Mouse (Mus musculus) effector memory CD4-positive, alpha-beta T cell, adult 5 months (primary cell): ENCODE results near the gene Olfr93. TPM values are rescaled to one million over a fixed set of nuclear protein-coding genes. Genes with fewer than 3 reads are reported as not detected.

ENCODE experiments used
- polyA plus RNA-seq: library from polyadenylated mRNA; unstranded; fragments of 100-300 nt; shearing (Covaris generic); gene quantifications from one replicate; pipeline ENCODE4 v1.2.1, GENCODE M21; 2017

Olfr93 gene
- not detected for polyA plus RNA-seq

DNA sequence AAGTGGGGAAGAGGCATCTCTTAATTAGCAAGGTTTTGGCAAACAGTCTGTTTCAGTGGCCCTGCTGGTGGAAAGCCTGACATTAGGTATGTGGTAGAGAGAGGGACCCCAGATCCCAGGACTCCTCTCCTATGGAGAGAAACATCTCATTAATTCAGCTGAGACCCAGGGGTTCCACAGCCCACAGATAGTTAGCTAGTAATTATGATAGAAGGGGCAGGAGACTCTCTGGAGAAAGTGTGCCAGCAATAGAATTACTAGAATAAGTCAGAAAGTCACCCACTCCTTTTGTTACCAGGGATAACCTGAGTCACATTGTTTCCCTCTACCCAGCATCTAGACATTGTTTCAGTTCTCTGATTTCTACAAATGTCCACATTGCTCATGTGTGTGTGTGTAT is at the start of gene Olfr93:
TSS of gene Olfr93 (minus strand) at position 101 of the 400 bp plus-strand sequence.

DNA sequence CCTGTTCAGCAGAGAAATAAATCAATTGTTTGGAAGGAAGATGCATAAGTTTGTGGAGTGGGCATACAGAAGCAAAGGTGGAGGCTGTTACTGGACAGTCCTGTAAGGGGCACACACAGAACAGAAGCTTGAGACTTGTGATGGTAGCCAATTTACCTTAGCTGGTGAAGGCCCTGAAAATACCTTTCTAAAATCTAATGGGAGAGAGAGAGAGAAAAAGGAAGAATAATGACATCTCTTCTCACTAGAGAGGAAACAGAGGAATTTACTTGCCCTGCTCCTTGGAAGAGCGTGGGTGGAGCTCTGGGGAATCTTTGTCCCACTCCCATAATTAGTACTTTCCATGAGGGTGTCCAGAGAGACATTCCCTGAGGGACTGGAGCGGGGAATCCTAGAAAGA is 39.6 kb upstream of the Olfr93 start, which contains the start of gene Olfr94:
TSS of gene Olfr94 (minus strand) at position 101 of the 400 bp plus-strand sequence.

GRCm38 (mm10) chr17:37193656-37194055 is 32.4 kb upstream of the Olfr93 start, which contains the start of gene Ubd:
Gene Ubd (plus strand): TSS chr17:37193892.

GRCm38 (mm10) chr17:37119988-37120387 is 41.3 kb downstream of the Olfr93 start, which contains the start of gene Olfr92:
Gene Olfr92 (minus strand): TSS chr17:37120088.

DNA sequence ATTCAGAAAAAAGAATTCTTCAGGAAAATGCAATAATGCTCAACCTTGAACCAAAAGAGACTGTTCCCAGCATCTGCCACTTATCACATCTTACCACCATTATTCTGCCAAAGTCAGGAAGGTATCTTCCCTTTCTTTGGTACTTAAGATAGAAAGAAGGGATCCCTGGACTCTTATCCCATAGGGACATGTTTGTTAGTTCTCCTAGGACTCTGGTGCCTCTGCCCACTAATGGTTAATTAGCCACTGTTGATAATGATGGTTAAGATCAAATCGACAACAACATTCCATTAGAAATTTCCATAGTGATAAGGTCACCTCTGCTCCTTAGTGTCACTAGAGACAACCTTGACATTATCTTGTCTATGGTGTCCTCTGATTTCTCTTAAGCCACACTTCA is 63.1 kb downstream of the Olfr93 start, which contains the start of gene Olfr91:
TSS of gene Olfr91 (minus strand) at position 101 of the 400 bp plus-strand sequence.

Other genes starting within 250 kb of the Olfr93 start
- gene Rnf39, start 218.6 kb downstream of the Olfr93 start, polyA plus RNA-seq, result 0.86 TPM
- gene Ppp1r11, start 209.8 kb downstream of the Olfr93 start, polyA plus RNA-seq, result 243 TPM
- 133 TPM for gene Znrd1, start 202.9 kb downstream of the Olfr93 start, polyA plus RNA-seq
- gene Znrd1as, start 202.9 kb downstream of the Olfr93 start, polyA plus RNA-seq, result 2.6 TPM
- gene 2410137M14Rik, start 180.3 kb downstream of the Olfr93 start, polyA plus RNA-seq, result not detected
- gene H2-M5, start 172.0 kb downstream of the Olfr93 start, polyA plus RNA-seq, result not detected
- gene Zfp57, start 160.3 kb downstream of the Olfr93 start, polyA plus RNA-seq, result not detected
- not detected for gene Mog, start 138.1 kb downstream of the Olfr93 start, polyA plus RNA-seq
- 14.8 TPM for gene Gabbr1, start 115.5 kb downstream of the Olfr93 start, polyA plus RNA-seq
- gene Olfr90, start 73.0 kb downstream of the Olfr93 start, polyA plus RNA-seq, result not detected
- gene Olfr91, start 63.2 kb downstream of the Olfr93 start, polyA plus RNA-seq, result not detected
- not detected for gene Olfr92, start 41.4 kb downstream of the Olfr93 start, polyA plus RNA-seq
- not detected for gene Ubd, start 32.4 kb upstream of the Olfr93 start, polyA plus RNA-seq
- not detected for gene Olfr94, start 39.5 kb upstream of the Olfr93 start, polyA plus RNA-seq
- gene Olfr95, start 51.6 kb upstream of the Olfr93 start, polyA plus RNA-seq, result not detected
- not detected for gene Olfr96, start 58.7 kb upstream of the Olfr93 start, polyA plus RNA-seq
- gene Olfr97, start 75.8 kb upstream of the Olfr93 start, polyA plus RNA-seq, result not detected
- not detected for gene Olfr98, start 102.3 kb upstream of the Olfr93 start, polyA plus RNA-seq
- gene H2-M3, start 108.7 kb upstream of the Olfr93 start, polyA plus RNA-seq, result 86.2 TPM
- gene Olfr99, start 122.0 kb upstream of the Olfr93 start, polyA plus RNA-seq, result 2.2 TPM
- not detected for gene Olfr101, start 142.8 kb upstream of the Olfr93 start, polyA plus RNA-seq
- gene Olfr102, start 155.6 kb upstream of the Olfr93 start, polyA plus RNA-seq, result not detected
- not detected for gene Olfr103, start 178.2 kb upstream of the Olfr93 start, polyA plus RNA-seq
- gene Olfr104-ps, start 198.1 kb upstream of the Olfr93 start, polyA plus RNA-seq, result not detected
- not detected for gene Olfr105-ps, start 217.5 kb upstream of the Olfr93 start, polyA plus RNA-seq
- not detected for gene Olfr106-ps, start 228.9 kb upstream of the Olfr93 start, polyA plus RNA-seq
- gene Olfr107, start 237.7 kb upstream of the Olfr93 start, polyA plus RNA-seq, result not detected